8 mouse cellular contexts compared by ENCODE assay signal in genomic region chrX:48454495-48454878, GRCm38 (mm10). TPM values are rescaled to one million over a fixed set of nuclear protein-coding genes. Genes with fewer than 3 reads are reported as not detected.
DNase-seq lines count a peak whose midpoint lies in the region; ATAC-seq and TF ChIP-seq lines count a peak whose summit lies in the region.
"Had no signal": no experiment of that assay in that cellular context is flagged by ENCODE, and none has a peak within 500 bp of the region (broad histone marks: within the 10 kb centered on the region; RNA-seq: fewer than 3 reads in every experiment).

No protein-coding gene starts in this region.

- no peak for DNase-seq in spleen, adult 2 months (ENCODE audit: low read depth in 1 of 2, low spot score in 2 of 2)
- DNase-seq in spleen, postnatal 14 days (ENCODE audit: low spot score in 2 of 2), result no peak
- no peak for DNase-seq in forebrain, embryonic 14.5 days (ENCODE audit: low spot score)
- no peak for DNase-seq in liver, embryonic 13.5 days
- peak; percentile 27 for DNase-seq in stomach, postnatal 0 days (ENCODE audit: low spot score)
- no peak for DNase-seq in ovary, adult 18-20 months (ENCODE audit: low spot score)
- DNase-seq in adrenal gland, postnatal 36 days, result no peak
- DNase-seq: cerebellum, adult 11-12 months had no signal

- TF ChIP-seq EP300 in stomach, postnatal 0 days (optimal IDR thresholded peaks at IDR 0.05), result no peak

- H3K27me3 ChIP-seq in spleen, adult 2 months (ENCODE audit: control insufficient read depth, insufficient read depth, low read length), result no peaks in the 10 kb centered on the region
- peaks cover 6% of the 10 kb centered on the region; the same call in 1 of the 2 replicates for H3K27me3 ChIP-seq in forebrain, embryonic 14.5 days (replicated peaks; ENCODE audit: control insufficient read depth, insufficient read depth, low read length)
- peaks cover 14% of the 10 kb centered on the region; the same call in 1 of the 2 replicates for H3K27me3 ChIP-seq in liver, embryonic 13.5 days
- H3K27me3 ChIP-seq in stomach, postnatal 0 days (ENCODE audit: control insufficient read depth, insufficient read depth, low read length), result no peaks in the 10 kb centered on the region

- ATAC-seq in forebrain, embryonic 14.5 days, result peak; percentile 24; the same call in 1 of the 2 replicates
- peak; percentile 3 for ATAC-seq in liver, embryonic 13.5 days (ENCODE audit: low read depth)
- peak; percentile 53 for ATAC-seq in stomach, postnatal 0 days (ENCODE audit: low FRiP score, low TSS enrichment)

- no peaks in the 10 kb centered on the region; the same call in 1 of the 2 replicates for H3K36me3 ChIP-seq in spleen, adult 2 months (ENCODE audit: control insufficient read depth, insufficient read depth, low read length)
- no peaks in the 10 kb centered on the region for H3K36me3 ChIP-seq in forebrain, embryonic 14.5 days (ENCODE audit: control insufficient read depth, insufficient read depth, low read length)
- H3K36me3 ChIP-seq in liver, embryonic 13.5 days, result no peaks in the 10 kb centered on the region
- H3K36me3 ChIP-seq in stomach, postnatal 0 days (ENCODE audit: control insufficient read depth, insufficient read depth, low read length), result no peaks in the 10 kb centered on the region

- no peak for TF ChIP-seq CTCF in spleen, adult 2 months (IDR thresholded peaks at IDR 0.05; ENCODE audit: extremely low read depth, insufficient read depth, insufficient read length, insufficient replicate concordance)
- no peak for TF ChIP-seq CTCF in stomach, postnatal 0 days (IDR thresholded peaks at IDR 0.05; ENCODE audit: low read depth)

- H3K9ac ChIP-seq in forebrain, embryonic 14.5 days (ENCODE audit: low read length), result peak overlapping the region; percentile 29; the same call in 1 of the 2 replicates
- H3K9ac ChIP-seq in liver, embryonic 13.5 days, result peak overlapping the region; percentile 39; the same call in 1 of the 2 replicates
- peak overlapping the region; percentile 59 for H3K9ac ChIP-seq in stomach, postnatal 0 days (ENCODE audit: low read length)

- TF ChIP-seq POLR2A in spleen, adult 2 months (IDR thresholded peaks at IDR 0.05; ENCODE audit: low read depth, low read length), result no peak

- peak overlapping the region; percentile 90 for H3K4me3 ChIP-seq in spleen, adult 2 months (ENCODE audit: extremely low read depth, insufficient read depth, insufficient read length)
- H3K4me3 ChIP-seq in forebrain, embryonic 14.5 days (ENCODE audit: low read depth, low read length), result peak overlapping the region; percentile 34
- H3K4me3 ChIP-seq in liver, embryonic 13.5 days (replicated peaks), result peak overlapping the region; percentile 69
- peak overlapping the region; percentile 56 for H3K4me3 ChIP-seq in stomach, postnatal 0 days (ENCODE audit: low read depth, low read length)

- H3K9me3 ChIP-seq in forebrain, embryonic 14.5 days (replicated peaks; ENCODE audit: control insufficient read depth, low read length), result no peaks in the 10 kb centered on the region
- H3K9me3 ChIP-seq in liver, embryonic 13.5 days (replicated peaks), result no peaks in the 10 kb centered on the region
- no peaks in the 10 kb centered on the region for H3K9me3 ChIP-seq in stomach, postnatal 0 days (ENCODE audit: control insufficient read depth, low read length)

- H3K27ac ChIP-seq in spleen, adult 2 months (ENCODE audit: insufficient read depth, low read length), result peak overlapping the region; percentile 88
- H3K27ac ChIP-seq in forebrain, embryonic 14.5 days (ENCODE audit: low read depth, low read length), result no peak overlapping the region
- no peak overlapping the region for H3K27ac ChIP-seq in liver, embryonic 13.5 days
- peak overlapping the region; percentile 88 for H3K27ac ChIP-seq in stomach, postnatal 0 days (replicated peaks)

- WGBS in spleen, adult 2 months, result 27% methylated on average over 21 of the region's 21 CpGs
- 35% methylated on average over 21 of the region's 21 CpGs for WGBS in forebrain, embryonic 14.5 days
- WGBS in liver, embryonic 13.5 days (ENCODE audit: insufficient replicate concordance), result 17% methylated on average over 16 of the region's 21 CpGs
- 19% methylated on average over 19 of the region's 21 CpGs for WGBS in stomach, postnatal 0 days

- peaks cover 6% of the 10 kb centered on the region; the same call in 1 of the 2 replicates for H3K4me1 ChIP-seq in spleen, adult 2 months (ENCODE audit: control insufficient read depth, insufficient read depth, insufficient read length)
- no peaks in the 10 kb centered on the region for H3K4me1 ChIP-seq in forebrain, embryonic 14.5 days (ENCODE audit: control insufficient read depth, insufficient read depth, low read length)
- peaks cover 33% of the 10 kb centered on the region for H3K4me1 ChIP-seq in liver, embryonic 13.5 days (replicated peaks)
- no peaks in the 10 kb centered on the region for H3K4me1 ChIP-seq in stomach, postnatal 0 days (replicated peaks; ENCODE audit: control insufficient read depth, insufficient read depth)

- H3K4me2 ChIP-seq in forebrain, embryonic 14.5 days (ENCODE audit: low read length), result peak overlapping the region; percentile 45
- H3K4me2 ChIP-seq in liver, embryonic 13.5 days, result peak overlapping the region; percentile 80
- H3K4me2 ChIP-seq in stomach, postnatal 0 days (replicated peaks; ENCODE audit: low read depth), result peak overlapping the region; percentile 55

RNA-seq across cellular contexts. Expression of gene Elf4, which starts 8.4 kb away (rescaled TPM):
- polyA plus RNA-seq in spleen, adult 2 months (2012; rRNA removed), result 42.0 and 46.3 TPM in 2 replicates
- 0.57 and 0.69 TPM in 2 replicates for polyA plus RNA-seq in forebrain, embryonic 14.5 days (2014; fragmentation: Nextera tagmentation; extraction: Ambion mirVana)
- polyA plus RNA-seq in liver, embryonic 13.5 days (2015; fragmentation: Nextera tagmentation; extraction: Ambion mirVana), result 1.8 and 2.2 TPM in 2 replicates
- polyA plus RNA-seq in stomach, postnatal 0 days (2015; fragmentation: Nextera tagmentation; extraction: Ambion mirVana), result 4.1 and 4.5 TPM in 2 replicates
- total RNA-seq in adrenal gland, postnatal 36 days (2021), result 10 to 100 TPM; 10.9 to 19.1 TPM

RNA-seq across cellular contexts. Expression of gene Aifm1, which starts 58.9 kb away (rescaled TPM):
- 3.5 and 4.7 TPM in 2 replicates for polyA plus RNA-seq in spleen, adult 2 months (2012; rRNA removed)
- 46.0 and 49.9 TPM in 2 replicates for polyA plus RNA-seq in forebrain, embryonic 14.5 days (2014; fragmentation: Nextera tagmentation; extraction: Ambion mirVana)
- polyA plus RNA-seq in liver, embryonic 13.5 days (2015; fragmentation: Nextera tagmentation; extraction: Ambion mirVana), result 65.7 and 76.3 TPM in 2 replicates
- polyA plus RNA-seq in stomach, postnatal 0 days (2015; fragmentation: Nextera tagmentation; extraction: Ambion mirVana), result 45.9 TPM in 2 replicates
- total RNA-seq in adrenal gland, postnatal 36 days (2021), result 100 to 1,000 TPM; 163 to 224 TPM

Comparison
In these comparisons a context has a peak if more than half of its experiments do, and no peak if none do; other contexts are left out.
1. H3K27ac ChIP-seq: peak in spleen, adult 2 months (single experiment) and stomach, postnatal 0 days (single experiment); none in forebrain, embryonic 14.5 days (single experiment) and liver, embryonic 13.5 days (single experiment).
2. H3K4me3 ChIP-seq: peak in every context shown above with its lines; median percentile 90 in spleen, adult 2 months; 69 in liver, embryonic 13.5 days; 56 in stomach, postnatal 0 days; 34 in forebrain, embryonic 14.5 days.
3. ATAC-seq: peak in every context shown above with its lines; median percentile 53 in stomach, postnatal 0 days; 24 in forebrain, embryonic 14.5 days; 3 in liver, embryonic 13.5 days.
4. Peak in every context shown above with its lines, with median percentiles within 50 percentile points of each other: H3K4me2 ChIP-seq and H3K9ac ChIP-seq.